Comparison of ENCODE assay signal across 14 mouse cellular contexts in the genomic region with DNA sequence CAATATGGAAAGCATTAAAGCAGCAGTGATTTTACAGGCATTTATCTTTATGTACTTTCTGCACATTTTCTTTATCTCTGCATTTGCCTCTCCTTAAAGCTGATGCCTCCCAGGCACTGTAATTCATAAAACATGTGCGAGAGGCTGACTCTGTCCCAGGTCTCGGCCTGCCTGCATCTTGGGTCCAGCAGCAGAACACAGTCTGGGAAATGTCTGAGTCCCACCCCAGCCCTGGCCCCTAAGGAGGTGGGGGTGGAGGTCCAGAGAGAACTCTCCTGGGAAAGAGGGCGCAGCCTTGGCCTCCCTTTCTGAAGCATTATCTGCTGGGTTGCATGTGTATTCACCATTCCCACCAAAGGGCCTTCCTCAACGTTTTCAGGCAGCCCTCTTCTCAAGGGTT.
DNase-seq lines count a peak whose midpoint lies in the region; ATAC-seq lines count a peak whose summit lies in the region.
"Had no signal": no experiment of that assay in that cellular context is flagged by ENCODE, and none has a peak within 500 bp of the region (broad histone marks: within the 10 kb centered on the region; RNA-seq: fewer than 3 reads in every experiment).

No protein-coding gene starts in this region.

- 51% methylated on average over 4 of the region's 4 CpGs for WGBS in heart, embryonic 12.5 days
- 56% methylated on average over 4 of the region's 4 CpGs for WGBS in heart, embryonic 11.5 days (ENCODE audit: insufficient replicate concordance)
- 48% methylated on average over 4 of the region's 4 CpGs for WGBS in embryonic facial prominence, embryonic 11.5 days
- 37% methylated on average over 4 of the region's 4 CpGs for WGBS in limb, embryonic 11.5 days

- 0 out of 2 replicates have a peak overlapping the region, but pooled peaks have one; percentile 6 for H3K27ac ChIP-seq in heart, embryonic 12.5 days (ENCODE audit: poor library complexity, severe bottlenecking)
- H3K27ac ChIP-seq in heart, embryonic 11.5 days (ENCODE audit: low read depth, low read length), result no peak overlapping the region
- H3K27ac ChIP-seq in embryonic facial prominence, embryonic 11.5 days (replicated peaks; ENCODE audit: low read depth, low read length), result no peak overlapping the region
- H3K27ac ChIP-seq in limb, embryonic 11.5 days (replicated peaks; ENCODE audit: low read depth, low read length), result no peak overlapping the region

- no peaks in the 10 kb centered on the region for H3K9me3 ChIP-seq in heart, embryonic 12.5 days (replicated peaks)
- no peaks in the 10 kb centered on the region for H3K9me3 ChIP-seq in heart, embryonic 11.5 days (replicated peaks; ENCODE audit: control insufficient read depth, low read length)
- H3K9me3 ChIP-seq in embryonic facial prominence, embryonic 11.5 days (replicated peaks; ENCODE audit: control insufficient read depth, low read length), result no peaks in the 10 kb centered on the region
- H3K9me3 ChIP-seq in limb, embryonic 11.5 days (ENCODE audit: control insufficient read depth, low read length), result no peaks in the 10 kb centered on the region

- H3K4me2 ChIP-seq in heart, embryonic 12.5 days, result no peak overlapping the region
- H3K4me2 ChIP-seq in heart, embryonic 11.5 days, result no peak overlapping the region
- no peak overlapping the region for H3K4me2 ChIP-seq in embryonic facial prominence, embryonic 11.5 days (ENCODE audit: low read depth, low read length)
- no peak overlapping the region for H3K4me2 ChIP-seq in limb, embryonic 11.5 days (ENCODE audit: low read depth, severe bottlenecking)

- DNase-seq in kidney, postnatal 10 days, result peak; percentile 9
- DNase-seq in kidney, adult 9 months, result no peak
- DNase-seq in embryonic facial prominence, embryonic 11.5 days (ENCODE audit: low spot score), result peak; percentile 36
- DNase-seq in limb, embryonic 11.5 days (ENCODE audit: low spot score), result peak; percentile 30
- no peak for DNase-seq in cerebellum, postnatal 10 days
- no peak for DNase-seq in cerebellum, postnatal 4 days (ENCODE audit: low spot score in 2 of 2)
- DNase-seq: adrenal gland, postnatal 36 days; gastrocnemius, postnatal 14 days; right cerebral cortex, adult 18-20 months; thymus, postnatal 25 days had no signal

- 0 out of 2 replicates have a peak, but pooled peaks cover 5% of the 10 kb centered on the region for H3K4me1 ChIP-seq in heart, embryonic 12.5 days (replicated peaks)
- no peaks in the 10 kb centered on the region for H3K4me1 ChIP-seq in heart, embryonic 11.5 days (ENCODE audit: control insufficient read depth, insufficient read depth, low read length)
- no peaks in the 10 kb centered on the region for H3K4me1 ChIP-seq in embryonic facial prominence, embryonic 11.5 days (ENCODE audit: control insufficient read depth, insufficient read depth, low read length)
- no peaks in the 10 kb centered on the region for H3K4me1 ChIP-seq in limb, embryonic 11.5 days (ENCODE audit: control insufficient read depth, insufficient read depth, low read length)

- no peak overlapping the region for H3K4me3 ChIP-seq in heart, embryonic 12.5 days
- H3K4me3 ChIP-seq in heart, embryonic 11.5 days (ENCODE audit: low read depth, low read length), result no peak overlapping the region
- H3K4me3 ChIP-seq in embryonic facial prominence, embryonic 11.5 days (ENCODE audit: low read depth, low read length), result no peak overlapping the region
- H3K4me3 ChIP-seq in limb, embryonic 11.5 days (ENCODE audit: low read depth, low read length), result no peak overlapping the region
- H3K4me3 ChIP-seq: megakaryocyte, embryonic 14.5 days had no signal

- H3K9ac ChIP-seq in heart, embryonic 12.5 days, result no peak overlapping the region
- no peak overlapping the region for H3K9ac ChIP-seq in heart, embryonic 11.5 days (ENCODE audit: low read depth, low read length)
- no peak overlapping the region for H3K9ac ChIP-seq in embryonic facial prominence, embryonic 11.5 days (replicated peaks; ENCODE audit: low read length)
- H3K9ac ChIP-seq in limb, embryonic 11.5 days (ENCODE audit: low read length), result no peak overlapping the region

- H3K36me3 ChIP-seq in heart, embryonic 12.5 days, result no peaks in the 10 kb centered on the region
- no peaks in the 10 kb centered on the region for H3K36me3 ChIP-seq in heart, embryonic 11.5 days (ENCODE audit: control insufficient read depth, insufficient read depth, low read length)
- no peaks in the 10 kb centered on the region for H3K36me3 ChIP-seq in embryonic facial prominence, embryonic 11.5 days (replicated peaks; ENCODE audit: control insufficient read depth, insufficient read depth, low read depth, low read length)
- H3K36me3 ChIP-seq in limb, embryonic 11.5 days (ENCODE audit: control insufficient read depth, insufficient read depth, low read length), result no peaks in the 10 kb centered on the region
- H3K36me3 ChIP-seq: G1E had no signal

- no peaks in the 10 kb centered on the region for H3K27me3 ChIP-seq in heart, embryonic 12.5 days (replicated peaks)
- H3K27me3 ChIP-seq in heart, embryonic 11.5 days (ENCODE audit: control insufficient read depth, insufficient read depth, low read length), result no peaks in the 10 kb centered on the region
- H3K27me3 ChIP-seq in embryonic facial prominence, embryonic 11.5 days (ENCODE audit: control insufficient read depth, insufficient read depth, low read length), result no peaks in the 10 kb centered on the region
- no peaks in the 10 kb centered on the region for H3K27me3 ChIP-seq in limb, embryonic 11.5 days (ENCODE audit: control insufficient read depth, insufficient read depth, low read length)
- H3K27me3 ChIP-seq: megakaryocyte, embryonic 14.5 days had no signal

- 0 out of 2 replicates have a peak, but pooled peaks have one; percentile 42 for ATAC-seq in heart, embryonic 12.5 days (ENCODE audit: insufficient number of reproducible peaks, low FRiP score)
- no peak; the same call in 1 of the 2 replicates for ATAC-seq in heart, embryonic 11.5 days (replicated peaks; ENCODE audit: insufficient number of reproducible peaks, low FRiP score, low TSS enrichment)
- no peak for ATAC-seq in embryonic facial prominence, embryonic 11.5 days (replicated peaks; ENCODE audit: insufficient number of reproducible peaks, low FRiP score, low TSS enrichment, low read depth)
- no peak for ATAC-seq in limb, embryonic 11.5 days (ENCODE audit: insufficient number of reproducible peaks, low FRiP score, low TSS enrichment, low read depth)

Comparison
In these comparisons a context has a peak if more than half of its experiments do, and no peak if none do; other contexts are left out.
1. DNase-seq: peak in kidney, postnatal 10 days (single experiment), embryonic facial prominence, embryonic 11.5 days (single experiment) and limb, embryonic 11.5 days (single experiment); none in kidney, adult 9 months (single experiment), cerebellum, postnatal 10 days (0 of 2) and cerebellum, postnatal 4 days (0 of 2).